Mouse (Mus musculus): ENCODE results near the gene Rpl4. TPM values are rescaled to one million over a fixed set of nuclear protein-coding genes. Genes with fewer than 3 reads are reported as not detected.
"Not testable (repeated sequence)": the region's sequence is repeated elsewhere in the genome, so short reads cannot be mapped to it uniquely, and the experiment has no call there.

Gene Rpl4
- polyA plus RNA-seq, 1 experiment = 1,015 TPM

GRCm38 (mm10) chr9:64172145-64172815 lies 895 bp upstream of the Rpl4 start:
- peak overlapping the region; percentile 71 for H3K4me3 ChIP-seq (ENCODE audit: insufficient read depth, low read length)
- TF ChIP-seq POLR2A (IDR thresholded peaks at IDR 0.05; ENCODE audit: borderline replicate concordance, low read depth, low read length) = no peak
- no peak for TF ChIP-seq CTCF (IDR thresholded peaks at IDR 0.05; ENCODE audit: low read depth, low read length)
- H3K27ac ChIP-seq (ENCODE audit: insufficient read depth, low read depth, low read length) = peak overlapping the region; percentile 87
- peaks cover 2% of the 10 kb centered on the region for H3K4me1 ChIP-seq (ENCODE audit: control insufficient read depth, insufficient read depth, low read length)

GRCm38 (mm10) chr9:64173666-64174220 lies 568 bp downstream of the Rpl4 start:
- TF ChIP-seq CTCF (IDR thresholded peaks at IDR 0.05; ENCODE audit: low read depth, low read length) (no peak), POLR2A (IDR thresholded peaks at IDR 0.05; ENCODE audit: borderline replicate concordance, low read depth, low read length) (no peak)
- H3K4me1 ChIP-seq (ENCODE audit: control insufficient read depth, insufficient read depth, low read length) = peaks cover 2% of the 10 kb centered on the region
- peak overlapping the region; percentile 43 for H3K27ac ChIP-seq (ENCODE audit: insufficient read depth, low read depth, low read length)
- H3K4me3 ChIP-seq (ENCODE audit: insufficient read depth, low read length) = peak overlapping the region; percentile 71

GRCm38 (mm10) chr9:64174341-64174740 lies 1.2 kb downstream of the Rpl4 start:
- Histone ChIP-seq H3K4me1 (ENCODE audit: control insufficient read depth, insufficient read depth, low read length) (peaks cover 2% of the 10 kb centered on the region), H3K4me3 (ENCODE audit: insufficient read depth, low read length) (peak overlapping the region; percentile 71), H3K27ac (ENCODE audit: insufficient read depth, low read depth, low read length) (no peak overlapping the region)
- no peak for TF ChIP-seq POLR2A (IDR thresholded peaks at IDR 0.05; ENCODE audit: borderline replicate concordance, low read depth, low read length)
- TF ChIP-seq CTCF (IDR thresholded peaks at IDR 0.05; ENCODE audit: low read depth, low read length) = no peak

GRCm38 (mm10) chr9:64174766-64175165 lies 1.6 kb downstream of the Rpl4 start:
- Histone ChIP-seq H3K27ac (ENCODE audit: insufficient read depth, low read depth, low read length) (peak overlapping the region; percentile 28; the same call in 1 of the 2 replicates), H3K4me1 (ENCODE audit: control insufficient read depth, insufficient read depth, low read length) (peaks cover 3% of the 10 kb centered on the region), H3K4me3 (ENCODE audit: insufficient read depth, low read length) (peak overlapping the region; percentile 60)
- no peak for TF ChIP-seq POLR2A (IDR thresholded peaks at IDR 0.05; ENCODE audit: borderline replicate concordance, low read depth, low read length)
- no peak for TF ChIP-seq CTCF (IDR thresholded peaks at IDR 0.05; ENCODE audit: low read depth, low read length)

- H3K27ac ChIP-seq (ENCODE audit: insufficient read depth, low read depth, low read length) = no peak overlapping the region
- TF ChIP-seq CTCF (IDR thresholded peaks at IDR 0.05; ENCODE audit: low read depth, low read length) (no peak), POLR2A (IDR thresholded peaks at IDR 0.05; ENCODE audit: borderline replicate concordance, low read depth, low read length) (no peak)
Measured at GRCm38 (mm10) chr9:64175378-64175777, 2.2 kb downstream of the Rpl4 start.

GRCm38 (mm10) chr9:64178610-64178973 lies 5.4 kb downstream of the Rpl4 start:
- Histone ChIP-seq H3K27ac (ENCODE audit: insufficient read depth, low read depth, low read length) (peak overlapping the region; percentile 36), H3K4me1 (ENCODE audit: control insufficient read depth, insufficient read depth, low read length) (peaks cover 5% of the 10 kb centered on the region; the same call in 1 of the 2 replicates), H3K4me3 (ENCODE audit: insufficient read depth, low read length) (peak overlapping the region; percentile 88; the same call in 1 of the 2 replicates)
- no peak for TF ChIP-seq POLR2A (IDR thresholded peaks at IDR 0.05; ENCODE audit: borderline replicate concordance, low read depth, low read length)
- no peak for TF ChIP-seq CTCF (IDR thresholded peaks at IDR 0.05; ENCODE audit: low read depth, low read length)

More at GRCm38 (mm10) chr9:64175378-64175777, 2.2 kb downstream of the Rpl4 start:
- Histone ChIP-seq H3K4me1 (ENCODE audit: control insufficient read depth, insufficient read depth, low read length) (peaks cover 7% of the 10 kb centered on the region), H3K4me3 (ENCODE audit: insufficient read depth, low read length) (peak overlapping the region; percentile 60; the same call in 1 of the 2 replicates)

- peak within 1 kb of the TSS; percentile 80 for H3K27ac ChIP-seq (ENCODE audit: insufficient read depth, low read depth, low read length)
- TF ChIP-seq CTCF (IDR thresholded peaks at IDR 0.05; ENCODE audit: low read depth, low read length) (no peak; the same call in 1 of the 2 replicates), POLR2A (IDR thresholded peaks at IDR 0.05; ENCODE audit: borderline replicate concordance, low read depth, low read length) (peak; percentile 57; the same call in 1 of the 2 replicates)
- H3K4me3 ChIP-seq (ENCODE audit: insufficient read depth, low read length) = peak within 1 kb of the TSS; percentile 88
- H3K4me1 ChIP-seq (ENCODE audit: control insufficient read depth, insufficient read depth, low read length) = peaks cover 5% of the 10 kb centered on the region; the same call in 1 of the 2 replicates
Measured at GRCm38 (mm10) chr9:64178974-64179646, 5.9 kb downstream of the Rpl4 start, which contains the start of gene Snapc5. Gene Snapc5, plus strand, starts transcription at chr9:64179274.

GRCm38 (mm10) chr9:64183295-64183694 lies 10.1 kb downstream of the Rpl4 start:
- not testable (repeated sequence) for H3K4me1 ChIP-seq (ENCODE audit: control insufficient read depth, insufficient read depth, low read length); H3K4me3 ChIP-seq (ENCODE audit: insufficient read depth, low read length); H3K27ac ChIP-seq (ENCODE audit: insufficient read depth, low read depth, low read length)

GRCm38 (mm10) chr9:64184166-64184840 lies 11.1 kb downstream of the Rpl4 start:
- H3K4me1 ChIP-seq (ENCODE audit: control insufficient read depth, insufficient read depth, low read length) = 0 out of 2 replicates have a peak, but pooled peaks cover 5% of the 10 kb centered on the region
- no peak for TF ChIP-seq POLR2A (IDR thresholded peaks at IDR 0.05; ENCODE audit: borderline replicate concordance, low read depth, low read length)
- no peak for TF ChIP-seq CTCF (IDR thresholded peaks at IDR 0.05; ENCODE audit: low read depth, low read length)
- H3K27ac ChIP-seq (ENCODE audit: insufficient read depth, low read depth, low read length) = no peak overlapping the region
- no peak overlapping the region for H3K4me3 ChIP-seq (ENCODE audit: insufficient read depth, low read length)

Data from bone marrow macrophage, adult 2 months (primary cell).